Mouse (Mus musculus) left cerebral cortex, postnatal 25 days (tissue): ENCODE measurements at regions not wholly inside any gene's neighbourhood (a gene's known extent, or its start where the extent isn't known, plus 50 kb on each side); places are given as distances from the start of the nearest gene placed in this dataset.

Source experiments
- DNase-seq, 2 experiments: peaks; one replicate each; pipeline ENCODE4 v3.0.0; 2022; ENCODE audit warnings: low spot score in 2 of 2, mixed read lengths in 1 of 2
- intact Hi-C: fragments of 180-260 bp; cut with DNase I; formaldehyde crosslinking; loops from one replicate; pipeline ENCODE4 v1.15.1; 2025

- DNase-seq = no peak
Measured at GRCm38 (mm10) chr5:83592587-83593288, 237.7 kb upstream of the Tecrl start.

More at GRCm38 (mm10) chr5:83592587-83593288, 237.7 kb upstream of the Tecrl start:
- intact Hi-C loops = no loop called here
